Mouse (Mus musculus) cerebellum, adult 11 months (tissue): Measurements from ENCODE around the gene Tldc1.

ENCODE experiments used
- DNase-seq: peaks from one replicate; pipeline ENCODE4 v3.0.0; 2022

Tldc1 gene

GRCm38 (mm10) chr8:119716730-119717299 is 61.4 kb downstream of the Tldc1 start:
- no peak for DNase-seq

- DNase-seq: no peak
Measured at GRCm38 (mm10) chr8:119715221-119715620, 63.0 kb downstream of the Tldc1 start.

- no peak for DNase-seq
Measured at GRCm38 (mm10) chr8:119713421-119713820, 64.8 kb downstream of the Tldc1 start.

GRCm38 (mm10) chr8:119712226-119712625 is 66.0 kb downstream of the Tldc1 start:
- DNase-seq: no peak
